Mouse (Mus musculus) erythroblast, embryonic 14.5 days (primary cell): ENCODE data around the gene Zfp65.

ENCODE experiments used
- GATA1 ChIP-seq: IDR thresholded peaks from 2 replicates; pipeline ENCODE4 v1.6.1; 2012; ENCODE audit warnings: low read length, inconsistent platforms, mixed read lengths
- TAL1 ChIP-seq: IDR thresholded peaks from 3 replicates; pipeline ENCODE4 v1.6.1; 2012; ENCODE audit warnings: low read length, inconsistent platforms, mixed read lengths

- no peak for TF ChIP-seq TAL1
- no peak for TF ChIP-seq GATA1
These were observed 34.2 kb upstream of the Zfp65 start for GRCm38 (mm10) chr13:67763031-67763768.
